Mouse (Mus musculus) cortical plate, adult 2 months (tissue): Measurements from ENCODE around the gene Nppa.

Source experiments
- CTCF ChIP-seq: fragments of 200-500 bp; IDR thresholded peaks from 2 replicates; pipeline ENCODE4 v1.5.1; 2011; ENCODE audit warnings: mild to moderate bottlenecking, control low read depth, low read length; ENCODE audit not compliant: insufficient read depth; ENCODE audit errors: extremely low read depth
- POLR2A ChIP-seq: fragments of 200-500 bp; IDR thresholded peaks from 2 replicates; pipeline ENCODE4 v1.6.1; 2011; ENCODE audit warnings: mild to moderate bottlenecking, low read length, control low read depth; ENCODE audit not compliant: insufficient read depth; ENCODE audit errors: extremely low read depth

DNA sequence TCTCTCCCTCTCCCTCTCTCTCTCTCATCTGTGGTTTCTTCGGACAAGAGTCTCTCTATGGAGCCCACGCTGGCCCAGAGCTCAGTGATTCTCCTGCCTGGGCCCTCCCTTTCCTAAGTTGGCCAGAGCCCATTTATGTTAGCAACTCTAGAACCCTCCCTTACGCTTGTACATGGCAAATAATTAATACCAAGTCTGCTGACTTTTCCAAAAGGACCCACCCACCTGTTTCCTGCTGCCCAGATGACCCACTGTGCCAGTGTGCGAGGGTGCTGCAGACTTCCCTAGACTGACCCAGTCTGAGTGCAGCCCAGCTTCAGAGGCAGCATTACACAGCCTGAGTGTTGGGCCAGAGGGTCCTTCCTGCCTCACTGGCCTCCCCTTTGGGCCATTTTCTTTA, 11.7 kb downstream of the Nppa start:
- no peak for TF ChIP-seq CTCF
- no peak for TF ChIP-seq POLR2A
